Mouse (Mus musculus) adrenal gland, postnatal 14 days (tissue): ENCODE data around the gene Epgn. TPM values are rescaled to one million over a fixed set of nuclear protein-coding genes. Genes with fewer than 3 reads are reported as not detected.

Source experiments
- total RNA-seq: library from RNA; stranded (reverse); gene quantifications from 2 replicates; pipeline ENCODE4 v1.2.3, GENCODE M21; 2021

The Epgn gene
- total RNA-seq, 1 experiment from 2014 or later = not detected

Other genes starting within 250 kb of the Epgn start
- not detected in 2 replicates for gene Cxcl3, start 241.4 kb upstream of the Epgn start, total RNA-seq
- not detected in 2 replicates for gene Cxcl15, start 232.9 kb upstream of the Epgn start, total RNA-seq
- 0.86 and 1.3 TPM in 2 replicates for gene Cxcl1, start 136.2 kb upstream of the Epgn start, total RNA-seq
- 0.30 TPM in 1 of 2 replicates, not detected in the other for gene Cxcl2, start 123.6 kb upstream of the Epgn start, total RNA-seq
- 15.3 and 16.7 TPM in 2 replicates for gene Mthfd2l, start 96.3 kb upstream of the Epgn start, total RNA-seq
- 0.07 TPM in 1 of 2 replicates, not detected in the other for gene Ereg, start 47.2 kb downstream of the Epgn start, total RNA-seq
- gene Areg, start 112.1 kb downstream of the Epgn start, total RNA-seq = not detected in 2 replicates